Mouse (Mus musculus) kidney, embryonic 14.5 days (tissue): ENCODE results near the gene Scmh1. TPM values are rescaled to one million over a fixed set of nuclear protein-coding genes. Genes with fewer than 3 reads are reported as not detected.

ENCODE experiments used
- ATAC-seq: fragments of 200-750 bp; cut with Nextera tagmentation; 2 replicates; pipeline ENCODE4 v1.8.0; 2017; ENCODE audit warnings: moderate number of reproducible peaks, mild to moderate bottlenecking, moderate TSS enrichment, moderate library complexity; ENCODE audit not compliant: low FRiP score, low TSS enrichment
- H3K27ac ChIP-seq: fragments of 300-500 bp; sonication (generic); 2 replicates; pipeline ENCODE4 v1.5.1; 2014; ENCODE audit warnings: low read depth, mild to moderate bottlenecking, low read length, moderate library complexity, mixed read lengths
- H3K27me3 ChIP-seq: fragments of 300-500 bp; sonication (generic); 2 replicates; pipeline ENCODE4 v1.6.1; 2014; ENCODE audit warnings: mild to moderate bottlenecking, low read length; ENCODE audit not compliant: control insufficient read depth, insufficient read depth
- H3K36me3 ChIP-seq: fragments of 300-500 bp; sonication (generic); 2 replicates; pipeline ENCODE4 v1.6.1; 2014; ENCODE audit warnings: low read length, mixed read lengths; ENCODE audit not compliant: control insufficient read depth, insufficient read depth
- H3K4me1 ChIP-seq: fragments of 300-500 bp; sonication (generic); 2 replicates; pipeline ENCODE4 v1.6.1; 2014; ENCODE audit warnings: low read length, mixed read lengths; ENCODE audit not compliant: control insufficient read depth, insufficient read depth
- H3K4me2 ChIP-seq: fragments of 300-500 bp; sonication (generic); replicated peaks from 2 replicates; pipeline ENCODE4 v1.6.1; 2014; ENCODE audit warnings: low read depth, mild to moderate bottlenecking, low read length
- H3K4me3 ChIP-seq: fragments of 300-500 bp; sonication (generic); 2 replicates; pipeline ENCODE4 v1.5.1; 2014; ENCODE audit warnings: mild to moderate bottlenecking, low read length
- H3K9ac ChIP-seq: fragments of 300-500 bp; sonication (generic); 2 replicates; pipeline ENCODE4 v1.6.1; 2014; ENCODE audit warnings: low read depth, mild to moderate bottlenecking, low read length, moderate library complexity
- H3K9me3 ChIP-seq: fragments of 300-500 bp; sonication (generic); 2 replicates; pipeline ENCODE4 v1.6.1; 2016; ENCODE audit warnings: low read length; ENCODE audit not compliant: control insufficient read depth
- WGBS: fragments of 180-500 bp; shearing (Covaris S2); extraction: QIAGEN DNeasy Blood & Tissue Kit; methylation state at CpG from one replicate; pipeline ENCODE4 v1.1.7; 2014; 5-methylcytosine and 5-hydroxymethylcytosine counted together
- polyA plus RNA-seq: library from polyadenylated mRNA; unstranded; fragments of >200 nt; fragmentation: Nextera tagmentation; extraction: Ambion mirVana; gene quantifications from 2 replicates; pipeline ENCODE4 v1.2.1, GENCODE M21; 2014

Gene Scmh1
- polyA plus RNA-seq, 1 experiment from 2014 or later = 50.0 TPM

DNA sequence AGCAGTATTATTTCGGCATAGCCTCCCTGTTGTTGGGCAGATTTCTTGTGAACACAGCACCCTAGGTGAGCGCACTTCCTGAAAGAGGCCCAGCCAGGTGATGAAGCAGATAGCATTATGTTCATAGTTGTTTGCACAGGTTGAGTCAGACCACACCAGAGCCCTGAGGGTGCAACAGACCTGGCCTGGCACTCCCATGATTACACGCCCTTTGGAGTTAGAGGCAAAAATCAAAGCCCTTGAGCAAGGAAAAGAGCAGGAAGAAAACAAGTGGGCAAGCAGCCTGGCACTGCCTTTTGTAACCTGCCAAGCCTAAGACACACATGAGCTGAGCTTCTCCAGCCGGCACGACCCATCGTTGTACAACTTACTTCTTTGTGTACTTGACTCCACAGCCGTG, 111.4 kb downstream of the Scmh1 start:
- Histone ChIP-seq H3K4me1 (no peaks in the 10 kb centered on the region), H3K4me2 (no peak overlapping the region), H3K27me3 (no peaks in the 10 kb centered on the region), H3K9me3 (no peaks in the 10 kb centered on the region), H3K9ac (no peak overlapping the region), H3K4me3 (no peak overlapping the region), H3K36me3 (peaks cover 42% of the 10 kb centered on the region), H3K27ac (no peak overlapping the region)
- 83% methylated on average over 7 of the region's 7 CpGs for WGBS
- no peak for ATAC-seq

GRCm38 (mm10) chr4:120516907-120517306, 111.8 kb downstream of the Scmh1 start:
- H3K36me3 ChIP-seq = peaks cover 45% of the 10 kb centered on the region

GRCm38 (mm10) chr4:120517335-120517734, 112.3 kb downstream of the Scmh1 start:
- Histone ChIP-seq H3K4me2 (no peak overlapping the region), H3K4me3 (no peak overlapping the region), H3K4me1 (no peaks in the 10 kb centered on the region), H3K27ac (no peak overlapping the region), H3K9ac (no peak overlapping the region), H3K9me3 (no peaks in the 10 kb centered on the region), H3K36me3 (peaks cover 49% of the 10 kb centered on the region), H3K27me3 (no peaks in the 10 kb centered on the region)
- WGBS = 89% methylated on average over 4 of the region's 4 CpGs
- no peak for ATAC-seq

More at GRCm38 (mm10) chr4:120516907-120517306, 111.8 kb downstream of the Scmh1 start:
- Histone ChIP-seq H3K27ac (no peak overlapping the region), H3K4me1 (no peaks in the 10 kb centered on the region), H3K4me2 (no peak overlapping the region), H3K9ac (no peak overlapping the region), H3K27me3 (no peaks in the 10 kb centered on the region), H3K9me3 (no peaks in the 10 kb centered on the region), H3K4me3 (no peak overlapping the region)
- 87% methylated on average over 7 of the region's 7 CpGs for WGBS
- no peak for ATAC-seq

GRCm38 (mm10) chr4:120521761-120522160, 116.7 kb downstream of the Scmh1 start:
- 89% methylated on average over 5 of the region's 5 CpGs for WGBS
- H3K27me3 ChIP-seq = no peaks in the 10 kb centered on the region
- H3K36me3 ChIP-seq = peaks cover 63% of the 10 kb centered on the region
- no peaks in the 10 kb centered on the region for H3K9me3 ChIP-seq
- no peak for ATAC-seq
- no peaks in the 10 kb centered on the region for H3K4me1 ChIP-seq
- H3K4me2 ChIP-seq = no peak overlapping the region
- H3K4me3 ChIP-seq = no peak overlapping the region
- H3K9ac ChIP-seq = no peak overlapping the region
- H3K27ac ChIP-seq = no peak overlapping the region

- H3K36me3 ChIP-seq = peaks cover 59% of the 10 kb centered on the region
- no peaks in the 10 kb centered on the region for H3K27me3 ChIP-seq
- no peaks in the 10 kb centered on the region for H3K4me1 ChIP-seq
- 96% methylated on average over 4 of the region's 4 CpGs for WGBS
- ATAC-seq = no peak
- H3K4me2 ChIP-seq = no peak overlapping the region
- no peak overlapping the region for H3K9ac ChIP-seq
- H3K4me3 ChIP-seq = no peak overlapping the region
- no peak overlapping the region for H3K27ac ChIP-seq
- H3K9me3 ChIP-seq = no peaks in the 10 kb centered on the region
These were observed 117.3 kb downstream of the Scmh1 start for GRCm38 (mm10) chr4:120522351-120522750.

DNA sequence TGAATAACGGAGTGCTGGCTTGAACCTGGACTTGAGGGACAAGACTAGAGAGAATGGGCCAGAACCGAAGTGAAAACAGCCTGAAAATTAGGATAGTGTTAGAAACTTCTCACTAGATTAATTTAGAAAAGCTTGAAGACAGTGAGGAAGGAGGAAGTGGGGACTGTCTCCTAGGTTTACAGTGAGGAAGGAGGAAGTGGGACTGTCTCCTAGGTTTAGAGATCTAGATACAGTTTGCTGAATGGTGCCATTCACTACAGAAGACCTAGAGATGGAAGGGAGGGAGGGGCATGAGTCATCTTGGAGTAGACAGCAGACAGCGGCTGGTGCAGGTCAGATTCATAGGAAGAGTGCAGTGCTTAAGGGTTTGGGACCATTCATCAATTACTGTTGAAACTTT, 118.0 kb downstream of the Scmh1 start:
- Histone ChIP-seq H3K9ac (no peak overlapping the region), H3K9me3 (no peaks in the 10 kb centered on the region), H3K27ac (no peak overlapping the region), H3K4me2 (no peak overlapping the region), H3K4me3 (no peak overlapping the region), H3K4me1 (no peaks in the 10 kb centered on the region), H3K36me3 (peaks cover 59% of the 10 kb centered on the region), H3K27me3 (no peaks in the 10 kb centered on the region)
- WGBS = 99% methylated on average over 3 of the region's 3 CpGs
- ATAC-seq = no peak

GRCm38 (mm10) chr4:120528171-120528570, 123.1 kb downstream of the Scmh1 start:
- H3K27ac ChIP-seq = no peak overlapping the region
- no peak for ATAC-seq
- WGBS = 82% methylated on average over 9 of the region's 9 CpGs
- peaks cover 61% of the 10 kb centered on the region for H3K36me3 ChIP-seq
- no peaks in the 10 kb centered on the region for H3K4me1 ChIP-seq
- H3K27me3 ChIP-seq = no peaks in the 10 kb centered on the region
- no peak overlapping the region for H3K4me3 ChIP-seq
- no peak overlapping the region for H3K4me2 ChIP-seq
- no peak overlapping the region for H3K9ac ChIP-seq
- no peaks in the 10 kb centered on the region for H3K9me3 ChIP-seq

GRCm38 (mm10) chr4:120531986-120532385, 126.9 kb downstream of the Scmh1 start, which contains the start of gene Slfnl1:
Slfnl1 (plus strand) TSS chr4:120532231.
- H3K36me3 ChIP-seq = peaks cover 37% of the 10 kb centered on the region
- no peak within 1 kb of the TSS for H3K27ac ChIP-seq
- ATAC-seq = no peak
- H3K4me2 ChIP-seq = no peak within 1 kb of the TSS
- 95% methylated on average over 6 of the region's 6 CpGs for WGBS
- H3K27me3 ChIP-seq = no peaks in the 10 kb centered on the region
- H3K4me1 ChIP-seq = no peaks in the 10 kb centered on the region
- H3K4me3 ChIP-seq = no peak within 1 kb of the TSS
- no peaks in the 10 kb centered on the region for H3K9me3 ChIP-seq
- H3K9ac ChIP-seq = no peak within 1 kb of the TSS

GRCm38 (mm10) chr4:120538664-120539063, 133.6 kb downstream of the Scmh1 start:
- Histone ChIP-seq H3K9me3 (no peaks in the 10 kb centered on the region), H3K9ac (no peak overlapping the region), H3K4me3 (no peak overlapping the region), H3K4me2 (no peak overlapping the region), H3K36me3 (peaks cover 52% of the 10 kb centered on the region), H3K4me1 (no peaks in the 10 kb centered on the region), H3K27ac (no peak overlapping the region), H3K27me3 (no peaks in the 10 kb centered on the region)
- WGBS = 87% methylated on average over 10 of the region's 10 CpGs
- ATAC-seq = peak; percentile 39; the same call in 1 of the 2 replicates
